Comparison of ENCODE assay signal across 18 mouse cellular contexts in the genomic region with DNA sequence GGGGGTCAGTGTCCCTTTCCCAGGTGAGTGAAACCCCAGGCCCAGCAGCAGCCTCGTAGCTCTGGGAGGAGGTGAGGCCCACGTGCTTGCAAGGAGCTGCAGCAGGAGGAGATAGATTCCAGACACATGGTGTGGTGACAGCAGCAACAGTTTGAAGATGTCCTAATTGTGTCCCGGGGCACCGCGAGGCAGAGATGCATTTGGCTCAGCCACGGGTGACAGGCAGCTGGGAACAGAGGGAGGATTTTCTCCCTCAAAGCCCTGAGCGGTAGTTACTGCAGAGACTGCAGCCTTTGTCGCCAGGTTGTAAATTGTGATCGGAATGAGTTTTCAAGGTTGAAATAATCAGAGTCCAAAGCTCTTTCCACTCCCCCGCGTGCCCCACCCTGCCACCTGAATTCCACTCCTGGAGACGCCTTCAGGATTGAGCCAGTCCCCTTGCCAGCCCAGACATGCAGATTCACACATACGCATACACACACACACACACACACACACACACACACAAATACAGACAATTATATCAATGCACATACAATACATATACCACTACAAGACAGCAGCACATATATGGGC.
A peak's percentile ranks its signal among the peaks of the same experiment; 100 is the strongest.
DNase-seq lines count a peak whose midpoint lies in the region; ATAC-seq and TF ChIP-seq lines count a peak whose summit lies in the region.
"Had no signal": no experiment of that assay in that cellular context is flagged by ENCODE, and none has a peak within 500 bp of the region (broad histone marks: within the 10 kb centered on the region; RNA-seq: fewer than 3 reads in every experiment).

No protein-coding gene starts in this region.

- peaks cover 20% of the 10 kb centered on the region; the same call in 1 of the 2 replicates for H3K4me1 ChIP-seq in forebrain, embryonic 10.5 days
- H3K4me1 ChIP-seq in forebrain, embryonic 15.5 days: peaks cover 13% of the 10 kb centered on the region
- H3K4me1 ChIP-seq in midbrain, embryonic 14.5 days (ENCODE audit: control insufficient read depth, insufficient read depth, low read length): peaks cover 9% of the 10 kb centered on the region
- H3K4me1 ChIP-seq in midbrain, embryonic 11.5 days (ENCODE audit: control insufficient read depth, insufficient read depth, low read length): no peaks in the 10 kb centered on the region; the same call in 1 of the 2 replicates
- H3K4me1 ChIP-seq in intestine, postnatal 0 days (replicated peaks; ENCODE audit: control insufficient read depth, insufficient read depth, low read length): peaks cover 7% of the 10 kb centered on the region; the same call in 1 of the 2 replicates
- peaks cover 4% of the 10 kb centered on the region; the same call in 1 of the 2 replicates for H3K4me1 ChIP-seq in stomach, embryonic 16.5 days (ENCODE audit: control insufficient read depth, insufficient read depth, low read length)

- no peak overlapping the region for H3K9ac ChIP-seq in forebrain, embryonic 15.5 days (replicated peaks)
- no peak overlapping the region for H3K9ac ChIP-seq in midbrain, embryonic 14.5 days (replicated peaks; ENCODE audit: low read length)
- H3K9ac ChIP-seq in midbrain, embryonic 11.5 days (ENCODE audit: low read length): no peak overlapping the region
- H3K9ac ChIP-seq in intestine, postnatal 0 days (ENCODE audit: low read depth, low read length): no peak overlapping the region
- no peak overlapping the region for H3K9ac ChIP-seq in stomach, embryonic 16.5 days (ENCODE audit: low read length)
- H3K9ac ChIP-seq: limb, embryonic 15.5 days had no signal

- no peak for ATAC-seq in forebrain, embryonic 15.5 days (replicated peaks)
- ATAC-seq in midbrain, embryonic 14.5 days (ENCODE audit: low FRiP score, low TSS enrichment): no peak
- no peak for ATAC-seq in midbrain, embryonic 11.5 days (ENCODE audit: low FRiP score)
- ATAC-seq in intestine, postnatal 0 days: peak; percentile 76
- no peak for ATAC-seq in stomach, embryonic 16.5 days (ENCODE audit: insufficient read depth, low FRiP score)
- ATAC-seq: forebrain, embryonic 16.5 days had no signal

- no peaks in the 10 kb centered on the region for H3K27me3 ChIP-seq in forebrain, embryonic 10.5 days (ENCODE audit: poor library complexity, severe bottlenecking)
- H3K27me3 ChIP-seq in forebrain, embryonic 15.5 days: no peaks in the 10 kb centered on the region
- no peaks in the 10 kb centered on the region for H3K27me3 ChIP-seq in midbrain, embryonic 14.5 days (ENCODE audit: control insufficient read depth, insufficient read depth, low read length)
- no peaks in the 10 kb centered on the region for H3K27me3 ChIP-seq in midbrain, embryonic 11.5 days (ENCODE audit: control insufficient read depth, insufficient read depth, low read length)
- H3K27me3 ChIP-seq in intestine, postnatal 0 days (replicated peaks; ENCODE audit: control insufficient read depth, insufficient read depth, low read length): no peaks in the 10 kb centered on the region
- no peaks in the 10 kb centered on the region for H3K27me3 ChIP-seq in stomach, embryonic 16.5 days (ENCODE audit: control insufficient read depth, insufficient read depth, low read length)
- H3K27me3 ChIP-seq: limb, embryonic 15.5 days had no signal

- no peak for TF ChIP-seq CTCF in intestine, postnatal 0 days (IDR thresholded peaks at IDR 0.05; ENCODE audit: low read depth)

- no peak for DNase-seq in forebrain, embryonic 10.5 days (ENCODE audit: extremely low spot score, low spot score)
- DNase-seq in midbrain, embryonic 14.5 days: peak; percentile 64
- DNase-seq in midbrain, embryonic 11.5 days (ENCODE audit: low spot score, missing footprints): no peak
- no peak for DNase-seq in right cerebral cortex, postnatal 4 days
- DNase-seq in adrenal gland, adult 2 months: no peak
- DNase-seq: cerebellum, adult 8-10 months; embryo, embryonic 11 days; gastrocnemius, adult 2 months; heart, adult 11 months; kidney, postnatal 14 days; lung, adult 2 months; lung, postnatal 4 days; thymus, adult 18-20 months had no signal

- 0 out of 2 replicates have a peak overlapping the region, but pooled peaks have one; percentile 31 for H3K27ac ChIP-seq in forebrain, embryonic 10.5 days
- no peak overlapping the region for H3K27ac ChIP-seq in forebrain, embryonic 15.5 days (replicated peaks)
- H3K27ac ChIP-seq in midbrain, embryonic 14.5 days (replicated peaks; ENCODE audit: low read depth, low read length): peak overlapping the region; percentile 4
- H3K27ac ChIP-seq in midbrain, embryonic 11.5 days (ENCODE audit: low read depth, low read length): no peak overlapping the region
- H3K27ac ChIP-seq in intestine, postnatal 0 days (ENCODE audit: low read depth, low read length): peak overlapping the region; percentile 81
- 0 out of 2 replicates have a peak overlapping the region, but pooled peaks have one; percentile 10 for H3K27ac ChIP-seq in stomach, embryonic 16.5 days (ENCODE audit: low read length)
- H3K27ac ChIP-seq: gastrocnemius, adult 2 months; limb, embryonic 15.5 days had no signal

- 64% methylated on average over 13 of the region's 13 CpGs for WGBS in forebrain, embryonic 10.5 days
- 46% methylated on average over 13 of the region's 13 CpGs for WGBS in forebrain, embryonic 15.5 days
- 34% methylated on average over 13 of the region's 13 CpGs for WGBS in midbrain, embryonic 14.5 days
- 57% methylated on average over 13 of the region's 13 CpGs for WGBS in midbrain, embryonic 11.5 days
- 21% methylated on average over 13 of the region's 13 CpGs for WGBS in intestine, postnatal 0 days
- 35% methylated on average over 13 of the region's 13 CpGs for WGBS in stomach, embryonic 16.5 days

- no peaks in the 10 kb centered on the region for H3K9me3 ChIP-seq in forebrain, embryonic 10.5 days
- H3K9me3 ChIP-seq in forebrain, embryonic 15.5 days: no peaks in the 10 kb centered on the region
- H3K9me3 ChIP-seq in midbrain, embryonic 14.5 days (ENCODE audit: control insufficient read depth, low read length): no peaks in the 10 kb centered on the region
- H3K9me3 ChIP-seq in midbrain, embryonic 11.5 days (ENCODE audit: control insufficient read depth, low read length): no peaks in the 10 kb centered on the region
- H3K9me3 ChIP-seq in intestine, postnatal 0 days (ENCODE audit: control insufficient read depth): no peaks in the 10 kb centered on the region
- no peaks in the 10 kb centered on the region for H3K9me3 ChIP-seq in stomach, embryonic 16.5 days (replicated peaks; ENCODE audit: control insufficient read depth, low read length)
- H3K9me3 ChIP-seq: limb, embryonic 15.5 days had no signal

- no peak overlapping the region for H3K4me3 ChIP-seq in forebrain, embryonic 10.5 days
- no peak overlapping the region for H3K4me3 ChIP-seq in forebrain, embryonic 15.5 days
- H3K4me3 ChIP-seq in midbrain, embryonic 14.5 days (replicated peaks; ENCODE audit: low read depth, low read length): no peak overlapping the region
- no peak overlapping the region for H3K4me3 ChIP-seq in midbrain, embryonic 11.5 days (ENCODE audit: low read depth, low read length)
- no peak overlapping the region for H3K4me3 ChIP-seq in intestine, postnatal 0 days (ENCODE audit: low read depth, low read length)
- no peak overlapping the region for H3K4me3 ChIP-seq in stomach, embryonic 16.5 days (replicated peaks; ENCODE audit: low read length)
- H3K4me3 ChIP-seq: gastrocnemius, adult 2 months; limb, embryonic 15.5 days had no signal

- no peak overlapping the region for H3K4me2 ChIP-seq in forebrain, embryonic 15.5 days (replicated peaks)
- H3K4me2 ChIP-seq in midbrain, embryonic 14.5 days (ENCODE audit: low read length): no peak overlapping the region
- H3K4me2 ChIP-seq in midbrain, embryonic 11.5 days: no peak overlapping the region
- H3K4me2 ChIP-seq in intestine, postnatal 0 days (replicated peaks; ENCODE audit: low read depth): no peak overlapping the region; the same call in 1 of the 2 replicates
- no peak overlapping the region for H3K4me2 ChIP-seq in stomach, embryonic 16.5 days (ENCODE audit: low read depth, low read length)
- H3K4me2 ChIP-seq: limb, embryonic 15.5 days had no signal

- H3K36me3 ChIP-seq in forebrain, embryonic 10.5 days (replicated peaks): no peaks in the 10 kb centered on the region
- H3K36me3 ChIP-seq in forebrain, embryonic 15.5 days: no peaks in the 10 kb centered on the region
- H3K36me3 ChIP-seq in midbrain, embryonic 14.5 days (ENCODE audit: control insufficient read depth, insufficient read depth, low read length): no peaks in the 10 kb centered on the region
- no peaks in the 10 kb centered on the region for H3K36me3 ChIP-seq in midbrain, embryonic 11.5 days (ENCODE audit: control insufficient read depth, insufficient read depth, low read length)
- H3K36me3 ChIP-seq in intestine, postnatal 0 days (ENCODE audit: control insufficient read depth, insufficient read depth): no peaks in the 10 kb centered on the region
- H3K36me3 ChIP-seq in stomach, embryonic 16.5 days (ENCODE audit: control insufficient read depth, insufficient read depth, low read length): no peaks in the 10 kb centered on the region
- H3K36me3 ChIP-seq: limb, embryonic 15.5 days had no signal

Comparison
In these comparisons a context has a peak if more than half of its experiments do, and no peak if none do; other contexts are left out.
1. H3K27ac ChIP-seq: peak in forebrain, embryonic 10.5 days (single experiment), midbrain, embryonic 14.5 days (single experiment), intestine, postnatal 0 days (single experiment) and stomach, embryonic 16.5 days (single experiment); none in forebrain, embryonic 15.5 days (single experiment) and midbrain, embryonic 11.5 days (single experiment).